Mouse (Mus musculus) splenic B cell, adult 2 months (primary cell): ENCODE measurements around the gene Nudt14.

Experiments used
- DNase-seq: peaks from one replicate; pipeline ENCODE4 v3.0.0-alpha.2; 2011; ENCODE audit warnings: low read depth, low spot score
- H3K27me3 ChIP-seq: 2 replicates; pipeline ENCODE4 v1.6.1; 2012; ENCODE audit warnings: mild to moderate bottlenecking, low read length, moderate library complexity, mixed read lengths; ENCODE audit not compliant: control insufficient read depth, poor library complexity, insufficient read depth, severe bottlenecking
- H3K36me3 ChIP-seq: 2 replicates; pipeline ENCODE4 v1.6.1; 2012; ENCODE audit warnings: mild to moderate bottlenecking, low read length, moderate library complexity, mixed read lengths; ENCODE audit not compliant: control insufficient read depth, poor library complexity, insufficient read depth, severe bottlenecking

Gene Nudt14

DNA sequence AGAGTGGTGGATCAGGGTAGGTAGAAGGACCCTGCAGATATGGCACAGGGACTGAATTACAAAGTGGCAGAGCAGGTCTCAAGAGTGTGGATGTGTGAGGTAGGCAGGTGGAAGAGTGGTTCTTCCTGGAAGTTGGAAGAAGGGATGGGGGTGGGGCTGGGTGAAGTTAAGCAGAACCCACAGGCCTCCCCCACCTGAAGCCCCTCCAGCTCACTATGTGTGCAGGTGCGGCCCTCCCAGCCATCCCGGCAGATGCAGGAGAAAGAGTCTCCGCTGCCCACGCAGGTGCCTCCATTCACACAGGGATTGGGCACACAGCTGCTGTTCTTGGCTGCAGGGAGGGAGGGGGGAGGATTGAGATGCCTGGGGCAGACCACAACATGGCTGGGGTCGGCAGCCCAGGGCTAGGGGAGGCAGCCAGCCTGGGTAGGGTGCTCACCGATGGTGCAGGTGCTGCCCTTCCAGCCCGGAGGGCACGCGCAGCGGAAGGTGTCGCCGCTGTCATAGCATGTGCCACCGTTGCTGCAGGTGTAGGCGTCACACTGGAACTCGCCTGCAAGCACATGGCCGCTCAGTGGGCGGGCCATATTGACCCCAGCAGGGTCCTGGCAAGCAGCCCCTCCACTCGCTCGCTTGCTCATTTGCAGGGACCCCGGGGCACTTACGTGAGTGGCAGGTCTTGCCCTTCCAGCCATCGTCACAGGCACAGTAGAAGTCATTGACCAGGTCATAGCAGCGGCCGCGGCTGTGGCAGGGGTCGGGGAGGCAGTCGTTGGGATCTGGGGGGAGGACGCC lies 28.8 kb downstream of the Nudt14 start:
- DNase-seq, result no peak
- no peaks in the 10 kb centered on the region for H3K27me3 ChIP-seq

DNA sequence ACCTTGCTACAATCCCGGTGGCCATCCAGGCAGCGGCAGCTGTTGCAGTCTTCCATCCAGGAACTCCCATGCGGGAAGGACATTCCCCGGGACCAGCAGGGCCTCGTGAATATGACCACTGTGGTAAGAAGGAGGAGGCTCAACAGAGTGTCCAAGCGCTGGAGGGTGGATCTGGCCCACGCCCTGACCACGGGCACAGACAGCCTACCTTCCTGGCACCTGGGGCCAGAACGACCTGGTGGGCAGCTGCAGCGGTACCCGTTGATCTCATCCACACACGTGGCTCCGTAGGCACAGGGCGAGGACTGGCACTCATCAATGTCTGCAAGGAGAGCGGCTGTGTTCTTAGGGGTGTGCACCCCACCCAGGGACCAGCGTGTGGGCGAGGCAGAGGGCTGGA lies 30.2 kb downstream of the Nudt14 start:
- DNase-seq, result no peak
- Histone ChIP-seq H3K36me3 (no peaks in the 10 kb centered on the region), H3K27me3 (no peaks in the 10 kb centered on the region)

More for the DNA sequence above, 28.8 kb downstream of the Nudt14 start:
- H3K36me3 ChIP-seq, result no peaks in the 10 kb centered on the region

DNA sequence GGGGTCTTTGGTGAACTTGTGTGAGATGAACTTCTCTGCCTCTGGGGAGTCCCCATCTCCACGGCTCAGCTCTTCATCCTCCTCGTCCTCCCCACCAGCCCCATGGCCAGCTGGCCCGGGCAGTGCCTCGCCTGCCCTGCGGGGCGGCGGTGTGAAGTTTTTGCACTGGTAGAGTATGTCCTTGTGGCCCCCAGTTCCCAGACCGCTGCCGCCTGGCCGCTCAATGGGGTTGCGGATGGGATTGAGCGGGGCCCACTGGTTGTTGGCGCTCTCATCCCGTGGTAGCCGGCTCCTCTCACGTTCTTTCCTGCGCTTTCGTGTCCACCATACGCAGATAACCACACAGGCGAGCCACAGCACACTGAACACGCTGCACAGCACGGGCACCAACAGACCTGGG lies 32.9 kb downstream of the Nudt14 start:
- no peaks in the 10 kb centered on the region for H3K27me3 ChIP-seq
- no peaks in the 10 kb centered on the region for H3K36me3 ChIP-seq
- DNase-seq, result no peak

DNA sequence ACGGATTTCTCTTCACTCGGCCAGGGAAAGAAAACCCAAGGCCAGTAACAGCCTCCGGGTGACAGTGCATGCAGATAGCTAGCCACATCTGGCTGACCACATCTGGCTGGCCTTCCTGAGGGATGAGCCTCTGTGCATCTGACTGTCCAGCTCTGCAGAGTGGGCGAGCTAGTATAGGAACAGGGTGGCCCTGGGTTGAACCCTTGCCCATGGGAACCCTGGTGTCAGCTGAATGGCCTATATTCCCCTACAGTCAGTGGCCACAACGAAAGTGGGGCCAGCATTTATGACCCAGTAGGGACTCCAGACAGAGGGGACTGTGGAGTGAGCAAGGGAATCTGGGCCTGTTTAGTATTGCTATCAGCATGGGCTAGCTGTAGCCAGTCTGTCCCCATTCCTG lies 36.9 kb downstream of the Nudt14 start:
- Histone ChIP-seq H3K27me3 (no peaks in the 10 kb centered on the region), H3K36me3 (no peaks in the 10 kb centered on the region)
- DNase-seq, result no peak

DNA sequence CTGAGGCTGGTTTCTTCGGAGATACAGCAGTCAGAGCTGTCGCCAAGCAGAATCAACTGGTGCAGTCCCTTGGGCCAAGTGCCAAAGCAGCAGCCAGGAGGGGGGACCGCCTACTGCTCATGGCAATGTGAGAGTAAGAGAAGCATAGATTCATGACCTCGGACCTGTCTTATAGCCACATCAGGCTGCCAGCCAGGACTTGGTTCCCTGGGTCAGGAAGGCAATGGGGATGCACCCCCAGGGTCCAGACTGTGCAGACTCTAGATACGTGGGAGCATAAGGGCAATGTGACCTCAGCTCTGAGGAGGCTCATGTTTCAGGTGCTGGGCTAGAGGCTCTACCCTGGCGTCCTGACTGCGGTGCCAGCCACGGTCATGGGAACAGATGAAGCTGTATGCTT lies 38.0 kb downstream of the Nudt14 start:
- Histone ChIP-seq H3K27me3 (no peaks in the 10 kb centered on the region), H3K36me3 (no peaks in the 10 kb centered on the region)
- DNase-seq, result no peak

DNA sequence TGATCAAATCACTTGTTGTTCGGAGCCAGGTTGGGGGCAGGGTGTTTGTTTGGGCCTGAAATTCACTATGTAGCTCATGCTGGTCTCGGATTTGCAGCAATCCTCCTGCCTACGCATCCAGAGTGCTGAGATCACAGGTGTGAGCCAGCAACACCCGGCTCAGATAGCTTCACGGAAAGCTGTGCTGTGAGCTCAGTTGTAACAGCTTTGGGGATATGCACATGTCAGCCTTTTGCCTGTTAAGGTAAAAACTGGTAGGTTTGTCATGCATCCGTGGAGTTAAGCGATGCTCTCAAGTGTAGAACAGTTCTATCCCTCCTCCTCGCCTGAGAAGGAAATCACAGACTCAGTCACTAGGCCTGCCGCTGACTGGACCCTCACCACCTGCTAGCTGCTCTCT lies 41.3 kb downstream of the Nudt14 start:
- no peak for DNase-seq
- Histone ChIP-seq H3K27me3 (no peaks in the 10 kb centered on the region; the same call in 1 of the 2 replicates), H3K36me3 (no peaks in the 10 kb centered on the region)

DNA sequence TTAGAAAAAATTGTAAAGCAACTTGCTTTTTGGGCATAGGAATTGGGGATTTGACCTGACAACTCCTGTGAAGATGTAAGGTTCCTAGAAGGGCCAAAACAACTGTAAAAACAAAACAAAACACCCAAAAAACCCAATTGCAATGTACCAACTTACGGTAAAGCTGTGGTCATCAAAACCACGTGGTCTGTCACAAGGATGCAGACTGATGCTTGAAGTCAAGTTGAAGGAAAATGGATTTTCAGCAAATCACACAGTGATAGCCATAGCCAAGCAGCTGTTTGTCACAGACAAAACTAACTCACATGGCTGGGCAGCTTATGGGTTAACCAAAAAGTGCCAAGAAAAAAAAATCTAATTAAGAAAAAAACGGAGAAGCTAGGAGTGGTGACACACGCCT lies 43.0 kb downstream of the Nudt14 start:
- Histone ChIP-seq H3K27me3 (no peaks in the 10 kb centered on the region; the same call in 1 of the 2 replicates), H3K36me3 (no peaks in the 10 kb centered on the region)
- DNase-seq, result no peak

DNA sequence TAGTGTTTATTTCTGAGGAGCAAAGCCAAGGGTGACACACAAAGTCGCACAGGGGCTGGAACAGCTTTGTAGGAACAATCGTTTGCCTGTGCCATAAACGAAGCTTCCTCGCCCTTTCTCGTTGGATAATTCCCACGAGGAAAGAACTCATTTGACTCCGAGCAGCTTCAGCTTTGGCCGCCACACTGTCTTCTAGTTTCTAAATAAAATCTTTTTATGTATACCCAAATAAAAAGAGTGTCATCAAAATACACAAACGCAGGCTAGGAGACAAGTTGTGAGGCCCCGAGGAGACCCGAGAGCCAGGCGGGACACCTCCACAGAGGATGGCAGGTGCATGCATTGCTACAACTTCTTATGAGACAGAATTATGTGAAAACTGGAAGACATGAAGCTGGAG lies 43.6 kb downstream of the Nudt14 start:
- Histone ChIP-seq H3K36me3 (no peaks in the 10 kb centered on the region), H3K27me3 (no peaks in the 10 kb centered on the region; the same call in 1 of the 2 replicates)
- DNase-seq, result no peak

DNA sequence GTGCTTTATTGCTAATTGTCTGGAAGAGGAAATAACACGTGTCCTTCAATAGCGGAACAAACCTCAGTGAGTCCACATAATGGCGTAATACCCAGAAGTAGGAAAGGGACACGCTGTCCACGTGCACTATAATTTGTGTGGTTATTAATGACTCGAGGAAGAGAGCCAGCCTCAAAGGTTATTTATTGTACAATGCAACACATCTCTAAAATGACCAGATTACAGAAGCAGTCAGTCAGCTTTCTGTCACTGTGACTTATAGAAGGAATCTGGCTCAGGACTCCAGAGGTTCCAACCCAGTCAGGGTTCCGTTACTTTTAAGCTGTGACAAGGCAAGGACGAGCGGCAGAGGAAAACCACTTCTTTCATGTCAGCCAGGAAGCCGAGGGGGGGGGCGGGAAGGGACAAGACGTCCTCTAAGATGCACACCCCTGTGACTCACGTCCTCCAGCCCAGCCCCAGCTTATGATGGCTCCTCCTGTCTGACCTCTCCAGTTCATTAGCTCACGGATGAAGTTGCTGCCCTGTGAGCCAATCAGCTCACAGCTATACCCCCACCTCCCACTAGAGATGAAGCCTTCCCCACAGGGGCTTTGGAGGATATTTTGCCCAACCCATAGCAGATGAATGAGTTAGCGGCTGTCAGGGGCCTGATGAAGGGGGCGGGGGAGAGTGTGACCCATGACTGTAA lies 44.3 kb downstream of the Nudt14 start:
- Histone ChIP-seq H3K27me3 (no peaks in the 10 kb centered on the region; the same call in 1 of the 2 replicates), H3K36me3 (no peaks in the 10 kb centered on the region)
- DNase-seq, result peak; percentile 55

DNA sequence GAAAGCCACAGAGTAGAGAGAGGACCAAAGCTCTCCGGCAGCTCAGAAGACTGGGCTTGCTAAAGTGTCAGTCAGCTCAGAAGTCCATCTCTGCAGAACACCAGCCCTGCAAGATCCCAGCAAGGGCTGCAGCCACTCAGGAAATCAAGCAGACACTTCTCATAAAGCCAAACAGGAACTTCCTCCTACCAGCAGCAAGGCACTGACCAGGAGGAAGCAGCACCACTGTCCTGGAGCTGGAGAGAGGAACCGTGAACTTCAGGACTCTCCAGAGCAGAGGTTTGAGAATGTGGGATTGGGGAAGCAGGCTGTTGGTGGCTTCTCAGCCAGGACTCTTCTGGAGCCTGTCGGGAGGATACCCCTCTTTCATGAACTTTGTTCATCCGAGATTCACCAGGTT lies 47.0 kb downstream of the Nudt14 start:
- H3K36me3 ChIP-seq, result no peaks in the 10 kb centered on the region
- no peaks in the 10 kb centered on the region; the same call in 1 of the 2 replicates for H3K27me3 ChIP-seq
- peak; percentile 20 for DNase-seq

DNA sequence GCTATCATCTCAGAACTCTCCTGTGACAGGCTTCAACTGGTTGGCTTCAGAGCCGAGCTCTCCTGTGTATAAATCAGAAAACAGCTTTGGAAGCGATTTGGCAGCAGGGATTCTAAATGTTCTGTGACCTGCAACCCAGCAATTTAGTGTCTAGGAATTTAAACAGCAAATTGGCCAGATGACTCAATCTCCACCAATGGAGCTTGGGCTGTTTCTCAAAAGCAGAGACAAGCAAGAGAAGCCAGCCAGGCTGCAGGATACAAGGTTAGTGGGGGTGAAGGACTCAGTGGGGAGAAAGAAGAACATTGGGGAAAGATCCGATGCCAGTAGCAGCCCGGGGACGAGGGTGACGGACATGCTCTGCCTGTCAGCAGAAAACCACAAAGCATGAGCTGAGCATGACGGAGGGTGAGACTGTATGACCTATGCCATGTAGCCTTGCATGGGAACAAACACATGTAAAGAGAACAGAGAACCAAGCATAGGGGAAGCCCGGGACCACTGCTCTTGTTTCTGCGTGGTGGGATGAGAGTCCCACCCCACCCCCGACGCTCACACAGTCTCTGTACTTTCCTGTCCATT lies 47.5 kb downstream of the Nudt14 start:
- peak; percentile 64 for DNase-seq
- Histone ChIP-seq H3K36me3 (no peaks in the 10 kb centered on the region), H3K27me3 (no peaks in the 10 kb centered on the region; the same call in 1 of the 2 replicates)

DNA sequence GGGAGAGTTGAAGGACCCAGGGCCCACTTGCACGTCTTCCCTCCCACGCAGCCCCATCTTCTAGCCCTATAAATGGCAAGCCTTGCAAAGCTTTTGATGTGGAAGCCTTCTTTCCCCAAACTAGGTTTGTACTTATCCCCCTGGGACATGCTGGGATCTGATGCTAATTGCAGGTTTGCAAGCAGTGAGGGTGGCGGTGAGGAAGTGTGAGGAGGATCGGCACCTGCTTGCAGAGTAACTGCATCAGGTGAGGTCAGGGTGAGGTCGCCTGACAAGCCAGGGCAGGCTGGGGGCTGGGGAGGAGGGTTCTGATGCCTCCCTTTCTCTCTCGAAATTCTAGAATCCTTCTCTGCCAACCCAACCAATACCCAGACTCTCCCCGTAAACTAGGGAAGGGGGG lies 56.5 kb downstream of the Nudt14 start:
- Histone ChIP-seq H3K36me3 (no peaks in the 10 kb centered on the region), H3K27me3 (no peaks in the 10 kb centered on the region)
- DNase-seq, result no peak
